Mouse (Mus musculus): ENCODE results near the gene Ssc4d.

The Ssc4d gene

DNA sequence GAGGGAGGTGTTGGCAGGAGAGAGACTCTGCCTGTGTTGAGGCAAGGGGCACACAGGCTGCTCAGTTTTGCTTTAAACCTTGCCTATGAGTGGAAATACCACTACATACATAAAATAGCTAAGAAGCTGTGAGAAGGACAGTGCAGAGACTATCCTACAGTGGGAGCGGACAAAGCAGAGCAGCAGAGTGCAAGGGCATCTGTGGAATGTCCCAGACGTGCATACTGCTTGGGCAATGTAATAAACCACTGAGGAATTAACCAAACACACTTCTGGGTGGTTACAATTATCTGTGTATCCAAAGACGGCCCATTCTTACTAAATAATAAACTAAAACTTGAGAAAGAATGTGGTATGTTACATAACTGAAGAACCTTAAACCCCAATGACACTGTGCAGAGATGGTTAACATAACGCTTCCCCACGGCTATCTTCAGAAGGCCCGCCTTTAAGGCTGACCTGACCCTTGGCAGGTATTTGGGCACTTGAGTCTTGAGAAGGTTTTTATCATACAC lies 58.2 kb downstream of the Ssc4d start:
- in situ Hi-C loops (cut with MboI, MseI) = no loop called here

- in situ Hi-C loops (cut with MboI, MseI) = no loop called here
These were observed 60.2 kb downstream of the Ssc4d start for GRCm38 (mm10) chr5:135914156-135914555.

DNA sequence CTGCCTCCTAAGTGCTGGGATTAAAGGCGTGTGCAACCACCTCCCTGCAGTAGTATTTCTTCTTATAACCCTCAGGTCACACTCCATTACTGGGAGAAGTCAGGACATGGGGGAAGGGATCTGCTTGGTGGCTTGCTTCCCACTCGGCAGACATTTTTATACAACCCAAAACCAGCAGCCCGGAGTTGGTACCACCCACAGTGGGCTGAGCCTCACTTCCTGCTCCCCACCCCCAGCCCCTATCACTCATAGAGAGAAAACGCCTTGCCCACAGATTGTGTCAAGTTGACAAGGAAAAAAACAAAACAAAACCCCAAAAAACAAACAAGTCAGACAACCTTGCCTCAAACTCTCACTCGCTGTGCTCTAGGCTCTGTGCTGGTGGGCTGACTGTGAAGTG lies 61.1 kb downstream of the Ssc4d start:
- in situ Hi-C loops (cut with MboI, MseI) = no loop called here

- in situ Hi-C loops (cut with MboI, MseI) = no loop called here
These were observed 62.6 kb downstream of the Ssc4d start for GRCm38 (mm10) chr5:135911633-135912220.

GRCm38 (mm10) chr5:135910813-135911212 lies 63.5 kb downstream of the Ssc4d start:
- in situ Hi-C loops (cut with MboI, MseI) = no loop called here

Data from T-helper 17 cell (primary cell).